Mouse (Mus musculus) olfactory bulb, adult 2 months (tissue): ENCODE measurements around the gene Ugt1a9.

Experiments
- CTCF ChIP-seq: fragments of 200-500 bp; IDR thresholded peaks from 2 replicates; pipeline ENCODE4 v1.5.1; 2012; ENCODE audit warnings: low read depth, mild to moderate bottlenecking, low read length, moderate library complexity; ENCODE audit not compliant: insufficient read depth
- POLR2A ChIP-seq: fragments of 200-500 bp; IDR thresholded peaks from 2 replicates; pipeline ENCODE4 v1.6.1; 2012; ENCODE audit warnings: mild to moderate bottlenecking, low read depth, low read length, moderate library complexity; ENCODE audit not compliant: insufficient read depth

GRCm38 (mm10) chr1:88234248-88234610 lies 163.6 kb downstream of the Ugt1a9 start:
- no peak for TF ChIP-seq CTCF
- no peak for TF ChIP-seq POLR2A
